In genomic region chr2:163663930-163664329, GRCm38 (mm10) we compare ENCODE assay signal across 20 mouse cellular contexts. TPM values are rescaled to one million over a fixed set of nuclear protein-coding genes. Genes with fewer than 3 reads are reported as not detected.
DNase-seq lines count a peak whose midpoint lies in the region; ATAC-seq and TF ChIP-seq lines count a peak whose summit lies in the region.
"Had no signal": no experiment of that assay in that cellular context is flagged by ENCODE, and none has a peak within 500 bp of the region (broad histone marks: within the 10 kb centered on the region; RNA-seq: fewer than 3 reads in every experiment).

No protein-coding gene starts in this region.

- H3K36me3 ChIP-seq in heart, embryonic 16.5 days (ENCODE audit: control insufficient read depth, insufficient read depth) = 0 out of 2 replicates have a peak, but pooled peaks cover 4% of the 10 kb centered on the region
- H3K36me3 ChIP-seq in spleen, adult 2 months (ENCODE audit: control insufficient read depth, insufficient read depth, low read length) = peaks cover 1% of the 10 kb centered on the region; the same call in 1 of the 2 replicates
- H3K36me3 ChIP-seq in splenic B cell, adult 2 months (ENCODE audit: control insufficient read depth, insufficient read depth, low read length, poor library complexity, severe bottlenecking) = peaks cover 6% of the 10 kb centered on the region
- H3K36me3 ChIP-seq: embryonic facial prominence, embryonic 12.5 days had no signal

- no peak for ATAC-seq in heart, embryonic 16.5 days (replicated peaks; ENCODE audit: extremely low read depth, insufficient read depth, low FRiP score)
- ATAC-seq: activated CD4-positive, CD25-positive, alpha-beta regulatory T cell, adult 4 months; hindbrain, embryonic 16.5 days; liver, embryonic 12.5 days had no signal

- H3K27me3 ChIP-seq in heart, embryonic 16.5 days (ENCODE audit: control insufficient read depth, insufficient read depth, low read length) = no peaks in the 10 kb centered on the region
- no peaks in the 10 kb centered on the region for H3K27me3 ChIP-seq in spleen, adult 2 months (ENCODE audit: control insufficient read depth, insufficient read depth, low read length)
- H3K27me3 ChIP-seq in splenic B cell, adult 2 months (ENCODE audit: control insufficient read depth, insufficient read depth, low read length, poor library complexity, severe bottlenecking) = no peaks in the 10 kb centered on the region
- H3K27me3 ChIP-seq: embryonic facial prominence, embryonic 12.5 days; liver, embryonic 12.5 days had no signal

- no peak overlapping the region for H3K9ac ChIP-seq in heart, embryonic 16.5 days (ENCODE audit: low read length)
- H3K9ac ChIP-seq: embryonic facial prominence, embryonic 12.5 days; liver, embryonic 12.5 days; lung, embryonic 14.5 days had no signal

- 65% methylated on average over 3 of the region's 3 CpGs for WGBS in heart, embryonic 16.5 days
- 31% methylated on average over 3 of the region's 3 CpGs for WGBS in spleen, adult 2 months

- no peaks in the 10 kb centered on the region for H3K9me3 ChIP-seq in heart, embryonic 16.5 days (replicated peaks; ENCODE audit: control insufficient read depth, low read length)
- H3K9me3 ChIP-seq: embryonic facial prominence, embryonic 12.5 days; liver, embryonic 12.5 days had no signal

- no peak for DNase-seq in heart, adult 18-20 months
- DNase-seq in spleen, adult 2 months (ENCODE audit: low read depth in 1 of 2, low spot score in 2 of 2) = no peak
- DNase-seq in spleen, postnatal 4 days (ENCODE audit: low spot score in 2 of 2) = no peak
- peak; percentile 32 for DNase-seq in splenic B cell, adult 2 months (ENCODE audit: low read depth, low spot score)
- no peak for DNase-seq in cerebellum, adult 11-12 months
- DNase-seq in gastrocnemius, postnatal 4 days (ENCODE audit: low spot score in 2 of 2) = no peak
- DNase-seq: adrenal gland, postnatal 14 days; cerebellum, adult 8-10 months; gastrocnemius, postnatal 14 days; heart, postnatal 10 days; kidney, adult 8-10 months; lung, embryonic 14.5 days; thymus, postnatal 4 days had no signal

- H3K4me3 ChIP-seq in heart, embryonic 16.5 days (ENCODE audit: low read length) = no peak overlapping the region
- no peak overlapping the region for H3K4me3 ChIP-seq in spleen, adult 2 months (ENCODE audit: extremely low read depth, insufficient read depth, insufficient read length)
- no peak overlapping the region for H3K4me3 ChIP-seq in bone marrow macrophage, adult 2 months (ENCODE audit: insufficient read depth, low read length)
- H3K4me3 ChIP-seq: embryonic facial prominence, embryonic 12.5 days; forebrain, embryonic 10.5 days; liver, embryonic 12.5 days had no signal

- H3K4me1 ChIP-seq in heart, embryonic 16.5 days (ENCODE audit: control insufficient read depth, insufficient read depth, low read length) = peaks cover 49% of the 10 kb centered on the region
- peaks cover 37% of the 10 kb centered on the region for H3K4me1 ChIP-seq in spleen, adult 2 months (ENCODE audit: control insufficient read depth, insufficient read depth, insufficient read length)
- H3K4me1 ChIP-seq in bone marrow macrophage, adult 2 months (ENCODE audit: control insufficient read depth, insufficient read depth, low read length) = peaks cover 68% of the 10 kb centered on the region

- H3K27ac ChIP-seq in heart, embryonic 16.5 days (ENCODE audit: low read length) = peak overlapping the region; percentile 19; the same call in 1 of the 2 replicates
- H3K27ac ChIP-seq in spleen, adult 2 months (ENCODE audit: insufficient read depth, low read length) = peak overlapping the region; percentile 83
- peak overlapping the region; percentile 85 for H3K27ac ChIP-seq in bone marrow macrophage, adult 2 months (ENCODE audit: insufficient read depth, low read depth, low read length)
- H3K27ac ChIP-seq: embryonic facial prominence, embryonic 12.5 days; forebrain, embryonic 10.5 days; liver, embryonic 12.5 days had no signal

- H3K4me2 ChIP-seq in heart, embryonic 16.5 days (ENCODE audit: low read depth, low read length) = no peak overlapping the region
- H3K4me2 ChIP-seq: embryonic facial prominence, embryonic 12.5 days; liver, embryonic 12.5 days; lung, embryonic 14.5 days had no signal

- no peak for TF ChIP-seq CTCF in spleen, adult 2 months (IDR thresholded peaks at IDR 0.05; ENCODE audit: extremely low read depth, insufficient read depth, insufficient read length, insufficient replicate concordance)
- no peak for TF ChIP-seq CTCF in bone marrow macrophage, adult 2 months (IDR thresholded peaks at IDR 0.05; ENCODE audit: low read depth, low read length)

- TF ChIP-seq POLR2A in spleen, adult 2 months (IDR thresholded peaks at IDR 0.05; ENCODE audit: low read depth, low read length) = no peak
- no peak for TF ChIP-seq POLR2A in bone marrow macrophage, adult 2 months (IDR thresholded peaks at IDR 0.05; ENCODE audit: borderline replicate concordance, low read depth, low read length)

RNA-seq across cellular contexts. Expression of gene Pkig, which starts 5.7 kb away (rescaled TPM):
- polyA plus RNA-seq in heart, embryonic 16.5 days (2015; fragmentation: Nextera tagmentation; extraction: Ambion mirVana) = 374 and 420 TPM in 2 replicates
- 100 to 1,000 TPM; 219 to 232 TPM for total RNA-seq in heart, adult 18-20 months (2021)
- polyA plus RNA-seq in spleen, adult 2 months (2012; rRNA removed) = 138 and 179 TPM in 2 replicates
- polyA plus RNA-seq in bone marrow macrophage, adult 2 months (2012; ENCODE audit: insufficient read depth, insufficient read length, missing spikeins) = 83.8 and 87.8 TPM in 2 replicates
- 100 to 1,000 TPM; 153 to 176 TPM for total RNA-seq in gastrocnemius, postnatal 4 days (2021)

RNA-seq across cellular contexts. Expression of gene Serinc3, which starts 19.0 kb away (rescaled TPM):
- polyA plus RNA-seq in heart, embryonic 16.5 days (2015; fragmentation: Nextera tagmentation; extraction: Ambion mirVana) = 56.1 and 71.3 TPM in 2 replicates
- 100 to 1,000 TPM; 284 to 364 TPM for total RNA-seq in heart, adult 18-20 months (2021)
- polyA plus RNA-seq in spleen, adult 2 months (2012; rRNA removed) = 400 and 443 TPM in 2 replicates
- 1,486 and 1,613 TPM in 2 replicates for polyA plus RNA-seq in bone marrow macrophage, adult 2 months (2012; ENCODE audit: insufficient read depth, insufficient read length, missing spikeins)
- total RNA-seq in gastrocnemius, postnatal 4 days (2021) = 100 to 1,000 TPM; 152 to 163 TPM

Comparison
In these comparisons a context has a peak if more than half of its experiments do, and no peak if none do; other contexts are left out.
1. H3K27ac ChIP-seq: peak in every context shown above with its lines; median percentile 85 in bone marrow macrophage, adult 2 months; 83 in spleen, adult 2 months; 19 in heart, embryonic 16.5 days.